Mouse (Mus musculus) lung, embryonic 16.5 days (tissue): ENCODE data around the gene Timp4. TPM values are rescaled to one million over a fixed set of nuclear protein-coding genes. Genes with fewer than 3 reads are reported as not detected.
"Not testable (repeated sequence)": the region's sequence is repeated elsewhere in the genome, so short reads cannot be mapped to it uniquely, and the experiment has no call there.

ENCODE experiments used
- ATAC-seq: fragments of 200-750 bp; cut with Nextera tagmentation; 2 replicates; pipeline ENCODE4 v1.8.0; 2017; ENCODE audit warnings: low read depth, mild to moderate bottlenecking, moderate library complexity
- H3K27ac ChIP-seq: fragments of 300-500 bp; sonication (generic); 2 replicates; pipeline ENCODE4 v1.5.1; 2014; ENCODE audit warnings: mild to moderate bottlenecking, control low read depth, low read length
- H3K27me3 ChIP-seq: fragments of 300-500 bp; sonication (generic); 2 replicates; pipeline ENCODE4 v1.6.1; 2014; ENCODE audit warnings: low read depth, low read length, mixed read lengths; ENCODE audit not compliant: control insufficient read depth, insufficient read depth
- H3K36me3 ChIP-seq: fragments of 300-500 bp; sonication (generic); 2 replicates; pipeline ENCODE4 v1.6.1; 2014; ENCODE audit warnings: low read length; ENCODE audit not compliant: control insufficient read depth, insufficient read depth
- H3K4me1 ChIP-seq: fragments of 300-500 bp; sonication (generic); replicated peaks from 2 replicates; pipeline ENCODE4 v1.6.1; 2014; ENCODE audit warnings: low read length, mixed read lengths; ENCODE audit not compliant: control insufficient read depth, insufficient read depth
- H3K4me2 ChIP-seq: fragments of 300-500 bp; sonication (generic); 2 replicates; pipeline ENCODE4 v1.6.1; 2014; ENCODE audit warnings: low read depth, low read length, control low read depth
- H3K4me3 ChIP-seq: fragments of 300-500 bp; sonication (generic); 2 replicates; pipeline ENCODE4 v1.5.1; 2014; ENCODE audit warnings: mild to moderate bottlenecking, low read length, control low read depth
- H3K9ac ChIP-seq: fragments of 300-500 bp; sonication (generic); 2 replicates; pipeline ENCODE4 v1.6.1; 2014; ENCODE audit warnings: low read length, control low read depth
- H3K9me3 ChIP-seq: fragments of 300-500 bp; sonication (generic); 2 replicates; pipeline ENCODE4 v1.6.1; 2016; ENCODE audit warnings: low read length; ENCODE audit not compliant: control insufficient read depth
- WGBS: fragments of 180-500 bp; shearing (Covaris S2); extraction: QIAGEN DNeasy Blood & Tissue Kit; methylation state at CpG from one replicate; pipeline ENCODE4 v1.1.7; 2014; 5-methylcytosine and 5-hydroxymethylcytosine counted together
- polyA plus RNA-seq: library from polyadenylated mRNA; unstranded; fragments of >200 nt; fragmentation: Nextera tagmentation; extraction: Ambion mirVana; gene quantifications from 2 replicates; pipeline ENCODE4 v1.2.1, GENCODE M21; 2015

The Timp4 gene
- polyA plus RNA-seq, 1 experiment from 2014 or later = 2.3 TPM

DNA sequence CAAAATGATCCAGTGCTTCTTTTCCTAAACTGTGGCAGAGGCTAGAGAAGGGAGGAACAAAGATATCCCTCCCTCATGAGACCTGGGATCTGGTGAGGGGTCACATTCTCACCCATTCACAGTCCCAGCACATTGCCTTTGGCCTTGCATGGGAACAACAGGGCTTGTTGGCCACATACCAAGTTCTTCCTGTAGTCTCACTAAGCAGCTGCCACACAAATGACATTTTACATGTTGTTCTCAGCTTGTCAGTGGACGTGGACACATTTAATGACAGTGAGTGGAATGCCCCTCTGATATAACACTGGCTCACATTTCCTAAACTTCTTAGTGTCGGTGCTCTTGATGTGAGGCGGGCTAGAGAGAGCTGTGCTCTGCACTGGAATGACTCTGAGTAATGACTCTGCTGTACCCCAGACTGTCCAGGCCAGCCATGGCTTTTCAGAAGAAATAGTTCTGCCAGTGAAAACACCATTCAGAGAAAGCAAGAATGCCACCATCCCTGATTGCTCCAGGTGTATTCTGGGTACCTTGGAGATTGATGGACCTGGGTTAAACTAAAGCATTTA, 10.8 kb downstream of the Timp4 start:
- no peaks in the 10 kb centered on the region for H3K36me3 ChIP-seq
- 46% methylated on average over 3 of the region's 3 CpGs for WGBS

DNA sequence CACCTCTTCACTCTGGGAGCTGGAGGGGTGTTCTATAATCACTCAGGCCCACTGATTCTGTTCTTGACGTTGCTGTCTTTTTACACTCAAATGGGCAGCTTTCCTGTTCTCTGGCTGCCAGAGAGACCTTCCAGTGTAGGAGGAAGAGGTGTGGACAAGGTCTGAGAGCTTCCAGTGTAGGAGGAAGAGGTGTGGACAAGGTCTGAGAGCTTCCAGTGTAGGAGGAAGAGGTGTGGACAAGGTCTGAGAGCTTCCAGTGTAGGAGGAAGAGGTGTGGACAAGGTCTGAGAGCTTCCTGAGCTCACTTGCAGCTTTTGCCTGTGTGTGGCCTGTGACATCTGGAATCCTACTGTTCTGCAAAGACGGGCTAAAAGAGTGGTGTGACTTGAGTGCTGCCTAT, 11.6 kb downstream of the Timp4 start:
- ATAC-seq, H3K4me3 ChIP-seq, H3K36me3 ChIP-seq, H3K27me3 ChIP-seq, H3K9me3 ChIP-seq, H3K4me1 ChIP-seq, H3K9ac ChIP-seq, H3K27ac ChIP-seq, H3K4me2 ChIP-seq: not testable (repeated sequence)
- 29% methylated on average over 2 of the region's 2 CpGs for WGBS

More for the DNA sequence above, 10.8 kb downstream of the Timp4 start:
- H3K9me3 ChIP-seq = no peaks in the 10 kb centered on the region
- no peak overlapping the region for H3K27ac ChIP-seq
- peak; percentile 72 for ATAC-seq
- H3K9ac ChIP-seq = no peak overlapping the region
- no peaks in the 10 kb centered on the region for H3K27me3 ChIP-seq
- H3K4me2 ChIP-seq = no peak overlapping the region
- no peak overlapping the region for H3K4me3 ChIP-seq
- peaks cover 4% of the 10 kb centered on the region; the same call in 1 of the 2 replicates for H3K4me1 ChIP-seq

DNA sequence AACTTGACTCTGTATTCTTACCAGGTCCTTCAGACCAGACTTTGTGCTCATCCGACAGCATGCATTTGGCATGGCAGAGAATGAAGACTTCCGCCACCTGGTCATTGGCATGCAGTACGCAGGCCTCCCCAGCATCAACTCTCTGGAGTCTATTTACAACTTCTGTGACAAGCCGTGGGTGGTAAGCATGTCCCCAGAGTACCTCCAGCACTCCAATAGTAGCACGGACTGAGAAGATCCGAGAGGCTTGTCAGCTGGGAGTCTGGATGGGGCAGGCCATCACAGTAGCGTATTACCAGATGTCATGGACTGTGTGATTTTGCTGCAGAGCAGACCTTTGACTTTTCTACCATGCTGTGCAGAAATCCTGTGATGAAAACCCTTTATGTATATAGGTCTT, 12.7 kb downstream of the Timp4 start:
- 83% methylated on average over 7 of the region's 7 CpGs for WGBS
- no peak overlapping the region for H3K9ac ChIP-seq

DNA sequence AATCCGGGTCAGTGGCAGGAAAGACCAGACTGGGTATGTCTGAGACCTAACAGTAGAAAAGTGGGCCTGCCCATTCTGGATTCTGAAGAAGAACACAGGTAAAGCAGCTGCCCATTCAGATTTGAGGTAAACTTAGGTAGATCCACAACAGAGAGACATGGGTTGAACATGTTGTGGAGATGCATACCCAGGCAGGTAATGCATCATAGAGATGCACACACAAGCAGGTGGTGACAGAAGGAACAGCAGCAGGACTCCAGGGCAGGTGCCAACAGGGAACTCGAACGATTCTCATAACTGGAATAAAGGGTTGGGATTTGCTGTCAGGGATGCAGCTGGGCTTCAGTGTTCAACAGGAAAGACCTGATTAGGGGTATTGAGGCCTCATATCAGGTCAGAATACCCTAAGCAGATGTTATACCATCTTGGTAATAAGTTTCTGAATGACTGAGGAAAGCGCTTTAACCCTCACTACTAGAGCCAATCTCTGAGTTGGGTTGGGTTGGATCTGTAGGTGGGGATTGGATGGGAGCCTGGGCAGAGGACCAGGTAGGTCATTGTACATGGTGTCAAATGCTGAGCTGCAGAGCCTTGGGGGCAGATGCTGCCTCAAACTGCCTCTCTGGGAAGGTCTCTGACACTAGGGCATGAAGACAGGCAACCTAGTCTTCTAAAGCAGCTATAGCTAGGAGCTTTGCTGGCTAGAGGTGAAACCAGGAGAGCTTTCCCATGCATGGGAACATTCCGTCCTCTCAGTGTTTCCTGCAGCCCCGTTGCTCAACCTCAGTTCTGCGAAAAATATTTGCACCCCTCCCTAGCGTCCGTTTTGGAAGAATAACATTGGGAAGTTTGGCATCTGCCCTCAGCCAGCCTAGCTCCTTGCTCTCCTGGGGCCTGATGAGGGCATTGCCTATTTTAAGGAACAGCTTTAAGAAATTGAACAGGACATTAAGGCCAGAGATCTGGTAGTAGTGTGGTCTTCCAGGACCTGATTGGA, 13.7 kb downstream of the Timp4 start:
- H3K9me3 ChIP-seq = no peaks in the 10 kb centered on the region
- no peaks in the 10 kb centered on the region for H3K36me3 ChIP-seq
- H3K27me3 ChIP-seq = no peaks in the 10 kb centered on the region
- peaks cover 4% of the 10 kb centered on the region; the same call in 1 of the 2 replicates for H3K4me1 ChIP-seq
- 78% methylated on average over 9 of the region's 9 CpGs for WGBS
- H3K4me3 ChIP-seq = no peak overlapping the region
- H3K9ac ChIP-seq = no peak overlapping the region
- no peak overlapping the region for H3K4me2 ChIP-seq
- ATAC-seq = no peak
- H3K27ac ChIP-seq = no peak overlapping the region

More for the DNA sequence above, 12.7 kb downstream of the Timp4 start:
- Histone ChIP-seq H3K4me2 (no peak overlapping the region), H3K36me3 (no peaks in the 10 kb centered on the region), H3K27ac (no peak overlapping the region), H3K9me3 (no peaks in the 10 kb centered on the region), H3K4me3 (no peak overlapping the region), H3K27me3 (no peaks in the 10 kb centered on the region), H3K4me1 (peaks cover 4% of the 10 kb centered on the region; the same call in 1 of the 2 replicates)
- ATAC-seq = no peak

DNA sequence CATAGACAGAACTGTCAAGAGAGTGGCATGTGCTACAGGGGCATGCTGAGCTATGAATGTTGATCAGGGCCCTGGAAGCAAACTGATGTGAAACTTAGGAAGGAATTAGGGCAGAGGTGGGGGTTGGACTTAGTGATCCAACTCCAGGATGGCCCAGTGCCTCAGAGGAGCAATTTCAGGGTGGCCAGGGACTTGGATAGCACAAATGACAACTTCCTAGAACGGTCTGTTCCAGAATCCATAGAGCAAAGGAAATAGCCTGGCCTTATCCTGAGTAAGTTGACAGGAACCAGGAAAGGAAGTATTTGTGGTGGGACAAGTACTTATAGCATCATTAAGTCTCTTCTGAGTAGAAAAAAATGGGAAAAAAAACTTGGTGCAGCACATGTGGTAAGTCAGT, 19.4 kb downstream of the Timp4 start:
- Histone ChIP-seq H3K9ac (no peak overlapping the region), H3K9me3 (no peaks in the 10 kb centered on the region), H3K27me3 (no peaks in the 10 kb centered on the region), H3K27ac (no peak overlapping the region), H3K4me3 (no peak overlapping the region), H3K4me1 (peaks cover 4% of the 10 kb centered on the region; the same call in 1 of the 2 replicates), H3K4me2 (no peak overlapping the region), H3K36me3 (no peaks in the 10 kb centered on the region)
- ATAC-seq = no peak
- WGBS = 50% methylated on average over 1 of the region's 1 CpGs

DNA sequence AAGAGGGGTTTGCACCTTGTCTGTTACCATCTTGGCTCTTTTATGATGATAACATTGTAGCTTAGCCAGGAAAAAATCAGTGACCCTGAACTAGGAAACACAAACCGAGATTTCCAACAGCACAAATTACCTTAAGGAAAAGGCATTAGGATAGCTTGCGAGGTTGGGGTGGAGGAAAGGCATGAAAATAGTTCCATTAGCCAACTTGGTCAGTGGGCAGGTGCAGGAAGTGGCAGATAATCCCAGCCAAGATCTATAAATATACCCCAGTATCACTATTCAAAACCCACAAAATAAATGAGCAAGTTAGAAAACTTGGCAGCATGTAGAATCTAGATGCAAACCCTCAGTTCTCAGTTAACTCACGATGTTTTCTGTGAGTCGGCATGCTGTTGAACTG, 20.2 kb downstream of the Timp4 start:
- Histone ChIP-seq H3K27me3 (no peaks in the 10 kb centered on the region), H3K4me2 (no peak overlapping the region), H3K9ac (no peak overlapping the region), H3K9me3 (no peaks in the 10 kb centered on the region), H3K4me3 (no peak overlapping the region), H3K36me3 (no peaks in the 10 kb centered on the region), H3K4me1 (peaks cover 4% of the 10 kb centered on the region; the same call in 1 of the 2 replicates), H3K27ac (no peak overlapping the region)
- no peak for ATAC-seq
- WGBS = 48% methylated on average over 4 of the region's 4 CpGs

DNA sequence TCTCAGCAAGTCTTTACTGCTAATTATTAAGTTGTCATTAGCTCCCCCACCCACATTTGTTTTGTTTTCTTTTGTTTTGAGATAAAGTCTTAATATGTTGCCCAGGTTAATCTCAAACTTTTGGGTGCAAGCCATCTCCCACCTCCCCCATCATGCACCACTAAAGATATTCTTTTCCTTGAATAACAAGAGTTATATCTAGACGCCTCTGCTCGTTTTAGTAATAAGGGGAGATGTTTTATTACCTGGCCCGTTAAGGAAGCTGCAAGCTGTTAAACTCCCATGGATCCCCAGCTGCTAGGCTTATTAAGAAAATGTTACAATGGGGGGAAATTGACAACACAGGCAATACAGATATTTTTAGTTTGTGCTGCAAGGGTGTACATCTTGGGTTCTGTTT, 21.4 kb downstream of the Timp4 start:
- Histone ChIP-seq H3K36me3 (no peaks in the 10 kb centered on the region), H3K27ac (no peak overlapping the region), H3K4me2 (no peak overlapping the region), H3K4me1 (peaks cover 4% of the 10 kb centered on the region; the same call in 1 of the 2 replicates), H3K9me3 (no peaks in the 10 kb centered on the region), H3K27me3 (no peaks in the 10 kb centered on the region), H3K4me3 (no peak overlapping the region), H3K9ac (no peak overlapping the region)
- no peak for ATAC-seq
- 77% methylated on average over 3 of the region's 3 CpGs for WGBS

DNA sequence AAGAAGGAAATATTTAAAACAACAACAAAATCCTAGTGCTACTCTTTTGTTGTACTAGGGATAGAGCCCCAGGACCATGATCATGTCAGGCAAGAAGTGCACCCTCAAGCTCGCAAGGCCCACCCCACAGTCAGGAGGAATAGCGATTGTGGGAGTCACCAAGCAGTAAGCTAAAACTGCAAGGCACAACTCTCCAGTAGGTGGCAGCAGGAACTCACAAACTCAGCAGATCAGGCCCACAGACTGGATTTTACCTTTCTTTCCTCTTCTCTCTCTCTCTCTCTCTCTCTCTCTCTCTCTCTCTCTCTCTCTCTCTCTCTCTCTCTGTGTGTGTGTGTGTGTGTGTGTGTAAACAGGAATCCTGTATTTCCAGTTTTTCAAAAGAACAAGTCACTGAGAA, 24.5 kb downstream of the Timp4 start:
- H3K4me3 ChIP-seq = no peak overlapping the region
- H3K27me3 ChIP-seq = no peaks in the 10 kb centered on the region
- peak; percentile 78; the same call in 1 of the 2 replicates for ATAC-seq
- H3K9ac ChIP-seq = no peak overlapping the region
- H3K4me2 ChIP-seq = no peak overlapping the region
- no peaks in the 10 kb centered on the region for H3K9me3 ChIP-seq
- no peaks in the 10 kb centered on the region for H3K36me3 ChIP-seq
- no peak overlapping the region for H3K27ac ChIP-seq
- H3K4me1 ChIP-seq = peaks cover 6% of the 10 kb centered on the region; the same call in 1 of the 2 replicates
- WGBS = 0% methylated on average over 2 of the region's 2 CpGs

DNA sequence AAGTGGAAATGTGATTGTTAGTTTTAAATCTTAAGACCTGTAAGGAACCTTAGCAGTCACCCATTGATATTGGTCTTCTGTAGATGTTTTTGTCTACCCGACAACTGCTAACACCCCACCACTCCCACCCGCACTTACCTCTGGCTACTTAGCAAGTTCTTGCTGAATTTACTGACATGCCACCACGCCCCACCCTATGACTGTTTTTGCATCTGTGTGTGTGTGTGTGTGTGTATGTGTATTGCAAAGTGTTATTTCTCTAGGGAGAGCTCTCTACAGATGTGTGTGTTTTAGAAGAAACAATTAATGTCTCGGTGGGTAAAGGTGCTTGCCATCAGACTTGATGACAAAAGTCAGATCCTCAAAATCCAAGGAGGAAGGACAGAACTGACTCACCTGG, 25.0 kb downstream of the Timp4 start, which contains the start of gene Gm17482:
Gm17482 (plus strand) TSS at position 301 of the 400 bp plus-strand sequence.
- H3K4me2 ChIP-seq = no peak within 1 kb of the TSS
- no peak within 1 kb of the TSS for H3K27ac ChIP-seq
- H3K36me3 ChIP-seq = no peaks in the 10 kb centered on the region
- 70% methylated on average over 4 of the region's 4 CpGs for WGBS
- 0 out of 2 replicates have a peak, but pooled peaks have one; percentile 7 for ATAC-seq
- no peaks in the 10 kb centered on the region for H3K27me3 ChIP-seq
- H3K9me3 ChIP-seq = no peaks in the 10 kb centered on the region
- peaks cover 6% of the 10 kb centered on the region; the same call in 1 of the 2 replicates for H3K4me1 ChIP-seq
- H3K9ac ChIP-seq = no peak within 1 kb of the TSS; the same call in 1 of the 2 replicates
- no peak within 1 kb of the TSS for H3K4me3 ChIP-seq
